Mouse (Mus musculus) hindbrain, embryonic 11.5 days (tissue): Measurements from ENCODE around the gene Med27. TPM values are rescaled to one million over a fixed set of nuclear protein-coding genes. Genes with fewer than 3 reads are reported as not detected.

Experiments used
- ATAC-seq: fragments of 200-750 bp; cut with Nextera tagmentation; 2 replicates; pipeline ENCODE4 v1.8.0; 2017; ENCODE audit warnings: mild to moderate bottlenecking, moderate TSS enrichment, moderate library complexity; ENCODE audit not compliant: low FRiP score
- DNase-seq: peaks from one replicate; pipeline ENCODE4 v3.0.0-alpha.2; 2015; ENCODE audit warnings: low spot score
- H3K27ac ChIP-seq: fragments of 300-500 bp; sonication (generic); 2 replicates; pipeline ENCODE4 v1.5.1; 2014; ENCODE audit warnings: mild to moderate bottlenecking, low read depth, low read length
- H3K27me3 ChIP-seq: fragments of 300-500 bp; sonication (generic); 2 replicates; pipeline ENCODE4 v1.6.1; 2014; ENCODE audit warnings: mild to moderate bottlenecking, low read length, moderate library complexity, mixed read lengths; ENCODE audit not compliant: control insufficient read depth, insufficient read depth
- H3K36me3 ChIP-seq: fragments of 300-500 bp; sonication (generic); 2 replicates; pipeline ENCODE4 v1.6.1; 2014; ENCODE audit warnings: mild to moderate bottlenecking, low read length, moderate library complexity, mixed read lengths; ENCODE audit not compliant: control insufficient read depth, insufficient read depth
- H3K4me1 ChIP-seq: fragments of 300-500 bp; sonication (generic); replicated peaks from 2 replicates; pipeline ENCODE4 v1.6.1; 2014; ENCODE audit warnings: low read length, mixed read lengths; ENCODE audit not compliant: control insufficient read depth, insufficient read depth
- H3K4me2 ChIP-seq: fragments of 300-500 bp; sonication (generic); replicated peaks from 2 replicates; pipeline ENCODE4 v1.6.1; 2014; ENCODE audit warnings: mild to moderate bottlenecking, low read depth, low read length
- H3K4me3 ChIP-seq: fragments of 300-500 bp; sonication (generic); 2 replicates; pipeline ENCODE4 v1.5.1; 2014; ENCODE audit warnings: low read depth, low read length
- H3K9ac ChIP-seq: fragments of 300-500 bp; sonication (generic); 2 replicates; pipeline ENCODE4 v1.6.1; 2014; ENCODE audit warnings: low read depth, low read length
- H3K9me3 ChIP-seq: fragments of 300-500 bp; sonication (generic); 2 replicates; pipeline ENCODE4 v1.6.1; 2016; ENCODE audit warnings: low read length; ENCODE audit not compliant: control insufficient read depth
- WGBS: fragments of 180-500 bp; shearing (Covaris S2); extraction: QIAGEN DNeasy Blood & Tissue Kit; methylation state at CpG from one replicate; pipeline ENCODE4 v1.1.7; 2014; 5-methylcytosine and 5-hydroxymethylcytosine counted together
- polyA plus RNA-seq: library from polyadenylated mRNA; unstranded; fragments of >200 nt; fragmentation: Nextera tagmentation; extraction: Ambion mirVana; gene quantifications from 2 replicates; pipeline ENCODE4 v1.2.1, GENCODE M21; 2014

Gene Med27
- polyA plus RNA-seq, 1 experiment from 2014 or later = 74.6 TPM

- Histone ChIP-seq H3K9me3 (no peaks in the 10 kb centered on the region), H3K27ac (no peak overlapping the region), H3K4me3 (no peak overlapping the region), H3K4me1 (no peaks in the 10 kb centered on the region; the same call in 1 of the 2 replicates), H3K27me3 (no peaks in the 10 kb centered on the region), H3K4me2 (no peak overlapping the region), H3K36me3 (no peaks in the 10 kb centered on the region), H3K9ac (no peak overlapping the region)
- DNase-seq = no peak
- no peak for ATAC-seq
- 61% methylated on average over 9 of the region's 9 CpGs for WGBS
Measured at GRCm38 (mm10) chr2:29500601-29501350, 154.2 kb downstream of the Med27 start.

DNA sequence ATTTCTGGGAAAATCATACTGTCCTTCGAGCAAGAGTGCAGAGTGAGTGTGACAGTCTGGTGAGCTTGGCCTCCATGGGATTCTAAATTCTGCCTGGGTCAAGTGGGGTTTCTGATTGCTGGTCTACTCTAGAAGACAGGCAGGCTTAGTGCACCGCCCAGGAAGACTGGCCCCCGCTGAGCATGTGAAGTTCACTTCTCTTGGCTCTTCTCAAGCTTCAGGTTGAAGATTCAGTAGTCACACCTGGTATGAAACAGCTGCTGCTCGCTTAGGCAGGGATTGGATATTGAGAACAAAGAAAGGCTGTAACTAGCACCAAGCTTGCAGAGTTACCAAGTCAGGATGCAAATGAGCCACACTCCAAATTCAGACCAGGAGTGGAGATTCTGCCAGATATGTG lies 154.8 kb downstream of the Med27 start:
- Histone ChIP-seq H3K4me1 (peaks cover 2% of the 10 kb centered on the region; the same call in 1 of the 2 replicates), H3K9ac (no peak overlapping the region), H3K9me3 (no peaks in the 10 kb centered on the region), H3K27me3 (no peaks in the 10 kb centered on the region), H3K4me3 (no peak overlapping the region), H3K36me3 (no peaks in the 10 kb centered on the region), H3K27ac (no peak overlapping the region), H3K4me2 (no peak overlapping the region)
- ATAC-seq = no peak
- WGBS = 88% methylated on average over 4 of the region's 4 CpGs
- DNase-seq = no peak

DNA sequence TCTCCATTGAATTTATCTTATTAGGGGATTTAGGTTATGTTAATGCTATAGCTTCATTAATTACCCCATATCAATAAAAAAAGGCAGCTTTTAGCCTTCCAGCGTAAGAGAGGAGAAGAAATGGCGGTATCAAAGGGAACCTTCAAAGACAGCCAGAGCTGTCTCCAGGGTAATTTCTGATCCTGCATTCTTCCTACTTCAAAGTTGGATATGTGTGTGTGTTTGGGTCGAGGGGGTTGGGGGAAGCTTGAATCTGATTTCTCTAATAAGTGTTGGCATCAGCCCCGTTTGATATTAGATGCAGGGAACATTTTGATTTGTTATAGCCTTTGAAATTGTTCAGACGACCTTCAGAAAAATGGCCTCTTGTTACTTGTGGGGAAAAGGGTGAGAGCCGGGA lies 158.2 kb downstream of the Med27 start:
- DNase-seq = no peak
- peaks cover 3% of the 10 kb centered on the region; the same call in 1 of the 2 replicates for H3K4me1 ChIP-seq
- H3K27me3 ChIP-seq = no peaks in the 10 kb centered on the region
- H3K9ac ChIP-seq = no peak overlapping the region
- no peak overlapping the region for H3K4me3 ChIP-seq
- H3K4me2 ChIP-seq = no peak overlapping the region
- H3K36me3 ChIP-seq = no peaks in the 10 kb centered on the region
- H3K9me3 ChIP-seq = no peaks in the 10 kb centered on the region
- WGBS = 79% methylated on average over 6 of the region's 6 CpGs
- H3K27ac ChIP-seq = no peak overlapping the region
- no peak for ATAC-seq

DNA sequence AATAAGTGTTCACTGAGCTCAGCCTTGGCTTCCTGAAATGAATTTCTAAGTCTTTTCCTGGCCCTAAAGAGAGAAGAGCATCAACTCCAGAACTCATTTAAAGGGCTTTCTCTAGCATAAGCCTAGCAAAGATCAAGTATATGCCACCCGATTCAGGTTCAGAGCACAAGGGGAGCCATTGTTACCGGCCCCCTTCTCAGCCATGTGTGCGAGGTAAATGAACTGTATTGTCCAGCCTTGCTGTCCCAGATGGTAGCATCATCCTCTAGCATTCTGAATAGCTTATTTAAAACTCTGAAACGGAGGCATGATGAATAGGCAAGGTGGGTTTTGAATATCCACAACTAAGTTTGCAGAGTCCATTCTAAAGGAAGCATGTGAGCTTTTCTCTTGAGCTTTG lies 159.8 kb downstream of the Med27 start:
- Histone ChIP-seq H3K27ac (no peak overlapping the region), H3K4me3 (no peak overlapping the region), H3K4me1 (0 out of 2 replicates have a peak, but pooled peaks cover 3% of the 10 kb centered on the region), H3K9me3 (no peaks in the 10 kb centered on the region), H3K36me3 (no peaks in the 10 kb centered on the region), H3K9ac (no peak overlapping the region), H3K4me2 (no peak overlapping the region), H3K27me3 (no peaks in the 10 kb centered on the region)
- DNase-seq (peak; percentile 40), ATAC-seq (no peak)
- WGBS = 48% methylated on average over 4 of the region's 4 CpGs

GRCm38 (mm10) chr2:29513131-29513530 lies 166.5 kb downstream of the Med27 start:
- ATAC-seq = no peak
- no peak for DNase-seq
- H3K36me3 ChIP-seq = no peaks in the 10 kb centered on the region
- WGBS = 9% methylated on average over 7 of the region's 7 CpGs
- H3K27ac ChIP-seq = no peak overlapping the region
- H3K9me3 ChIP-seq = no peaks in the 10 kb centered on the region
- peaks cover 18% of the 10 kb centered on the region for H3K4me1 ChIP-seq
- H3K27me3 ChIP-seq = no peaks in the 10 kb centered on the region
- H3K9ac ChIP-seq = no peak overlapping the region
- no peak overlapping the region for H3K4me3 ChIP-seq
- no peak overlapping the region for H3K4me2 ChIP-seq

DNA sequence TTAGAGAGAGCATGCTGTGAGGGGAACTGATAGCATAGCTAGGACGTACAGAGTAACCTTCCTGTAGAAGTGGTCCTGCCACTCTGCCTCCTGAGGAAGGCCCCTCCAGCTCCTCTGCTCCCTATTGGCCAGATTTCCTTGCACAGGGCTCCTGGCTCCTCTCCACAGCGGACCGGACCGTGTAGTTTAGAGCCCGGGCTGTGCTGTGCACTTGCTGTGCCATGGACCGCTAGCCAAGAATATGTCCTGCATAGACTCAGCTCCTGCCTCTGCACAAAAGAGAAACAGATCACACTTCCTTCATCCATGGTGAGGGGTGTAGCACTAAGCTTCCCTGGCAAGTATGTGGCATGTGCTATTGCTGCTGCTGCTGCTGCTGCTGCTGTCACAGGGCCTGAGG lies 168.2 kb downstream of the Med27 start:
- no peak overlapping the region for H3K9ac ChIP-seq
- no peak overlapping the region for H3K4me3 ChIP-seq
- DNase-seq = no peak
- no peaks in the 10 kb centered on the region for H3K9me3 ChIP-seq
- no peak overlapping the region for H3K4me2 ChIP-seq
- H3K4me1 ChIP-seq = peaks cover 18% of the 10 kb centered on the region
- no peak overlapping the region for H3K27ac ChIP-seq
- 75% methylated on average over 6 of the region's 6 CpGs for WGBS
- no peaks in the 10 kb centered on the region for H3K27me3 ChIP-seq
- H3K36me3 ChIP-seq = no peaks in the 10 kb centered on the region
- ATAC-seq = no peak

DNA sequence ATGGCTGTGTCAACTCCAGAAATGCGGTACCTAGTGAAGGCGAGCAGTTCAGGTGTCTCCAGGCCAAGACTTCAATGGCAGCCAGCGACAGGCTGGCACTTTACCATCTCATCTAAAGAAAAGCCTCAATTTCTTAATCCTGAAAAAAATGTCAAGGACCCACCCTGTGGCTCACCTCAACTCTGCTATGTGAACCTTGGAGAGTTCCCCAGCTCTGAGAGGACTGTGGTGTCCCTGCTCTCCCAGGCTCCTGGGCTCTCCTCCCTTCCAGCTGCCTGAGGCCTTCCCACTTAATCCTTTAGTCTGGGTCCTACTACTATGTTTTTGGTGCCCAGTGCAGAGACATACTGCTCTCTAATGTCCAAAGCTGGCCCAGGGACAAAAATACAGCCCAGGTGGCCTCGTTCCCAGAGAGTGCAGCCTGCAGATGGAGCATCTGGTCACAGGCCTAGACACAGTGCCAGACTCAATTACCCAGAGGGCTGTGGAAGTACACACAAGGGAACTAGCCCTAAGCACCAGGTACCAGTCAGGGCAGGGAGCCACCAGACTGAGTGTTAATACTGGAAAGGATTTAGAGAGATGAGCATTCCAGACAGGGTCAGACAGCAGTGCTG lies 169.3 kb downstream of the Med27 start:
- no peak overlapping the region for H3K4me3 ChIP-seq
- DNase-seq = no peak
- 89% methylated on average over 4 of the region's 4 CpGs for WGBS
- H3K27ac ChIP-seq = 0 out of 2 replicates have a peak overlapping the region, but pooled peaks have one; percentile 39
- no peak overlapping the region for H3K9ac ChIP-seq
- H3K36me3 ChIP-seq = no peaks in the 10 kb centered on the region
- H3K4me2 ChIP-seq = no peak overlapping the region
- no peaks in the 10 kb centered on the region for H3K9me3 ChIP-seq
- H3K4me1 ChIP-seq = peaks cover 18% of the 10 kb centered on the region
- H3K27me3 ChIP-seq = no peaks in the 10 kb centered on the region
- ATAC-seq = no peak

GRCm38 (mm10) chr2:29516621-29517170 lies 170.1 kb downstream of the Med27 start:
- peak; percentile 39 for DNase-seq
- ATAC-seq = no peak
- H3K4me3 ChIP-seq = no peak overlapping the region
- H3K27me3 ChIP-seq = no peaks in the 10 kb centered on the region
- 0 out of 2 replicates have a peak overlapping the region, but pooled peaks have one; percentile 39 for H3K27ac ChIP-seq
- H3K4me2 ChIP-seq = no peak overlapping the region
- no peaks in the 10 kb centered on the region for H3K9me3 ChIP-seq
- H3K36me3 ChIP-seq = no peaks in the 10 kb centered on the region
- H3K4me1 ChIP-seq = peaks cover 18% of the 10 kb centered on the region
- WGBS = 31% methylated on average over 9 of the region's 9 CpGs
- no peak overlapping the region; the same call in 1 of the 2 replicates for H3K9ac ChIP-seq
